Mouse (Mus musculus) mammary gland, adult 2 months (tissue): ENCODE measurements around the gene Card19. TPM values are rescaled to one million over a fixed set of nuclear protein-coding genes. Genes with fewer than 3 reads are reported as not detected.

Experiments
- polyA plus RNA-seq: library from polyadenylated mRNA; depleted of rRNA; stranded (reverse); fragments of >200 nt; gene quantifications from 2 replicates; pipeline ENCODE4 v1.2.3, GENCODE M21; 2012; ENCODE audit warnings: low replicate concordance; rRNA removed

Gene Card19
- 142 and 192 TPM in 2 replicates for polyA plus RNA-seq

GRCm38 (mm10) chr13:49215504-49216219 is at the start of gene Card19:
Card19 (minus strand) TSS chr13:49216037.

GRCm38 (mm10) chr13:49248467-49248862 is 32.6 kb upstream of the Card19 start, which contains the start of gene Susd3:
Susd3 (minus strand) TSS chr13:49248706.

GRCm38 (mm10) chr13:49187288-49188218 is 28.3 kb downstream of the Card19 start, which contains the start of gene Ninj1:
Ninj1 (plus strand) TSS chr13:49187485.

Other genes with a start within 250 kb of the Card19 start
- gene Fam120a, start 248.0 kb downstream of the Card19 start, polyA plus RNA-seq = 76.8 and 78.1 TPM in 2 replicates
- gene Wnk2, start 68.0 kb downstream of the Card19 start, polyA plus RNA-seq = 6.4 and 8.0 TPM in 2 replicates
- 209 and 258 TPM in 2 replicates for gene Ninj1, start 28.6 kb downstream of the Card19 start, polyA plus RNA-seq
- gene Susd3, start 32.7 kb upstream of the Card19 start, polyA plus RNA-seq = 19.3 and 36.4 TPM in 2 replicates
- gene Fgd3, start 104.3 kb upstream of the Card19 start, polyA plus RNA-seq = 7.7 and 9.3 TPM in 2 replicates
- 30.5 and 30.6 TPM in 2 replicates for gene Bicd2, start 125.5 kb upstream of the Card19 start, polyA plus RNA-seq
- gene Ippk, start 205.2 kb upstream of the Card19 start, polyA plus RNA-seq = 3.4 and 7.4 TPM in 2 replicates